Mouse (Mus musculus) G1E-ER4 (cell line): ENCODE data around the gene Tox3. TPM values are rescaled to one million over a fixed set of nuclear protein-coding genes. Genes with fewer than 3 reads are reported as not detected.

ENCODE experiments used
- GATA1 ChIP-seq: IDR thresholded peaks from one replicate; pipeline ENCODE4 v1.8.0; 2012; ENCODE audit warnings: low read length, inconsistent platforms
- polyA plus RNA-seq: library from polyadenylated mRNA; stranded (reverse); fragments of >175 nt; gene quantifications from 2 replicates; pipeline ENCODE4 v1.2.3, GENCODE M21; 2012

The Tox3 gene
- not detected in 2 replicates for polyA plus RNA-seq

DNA sequence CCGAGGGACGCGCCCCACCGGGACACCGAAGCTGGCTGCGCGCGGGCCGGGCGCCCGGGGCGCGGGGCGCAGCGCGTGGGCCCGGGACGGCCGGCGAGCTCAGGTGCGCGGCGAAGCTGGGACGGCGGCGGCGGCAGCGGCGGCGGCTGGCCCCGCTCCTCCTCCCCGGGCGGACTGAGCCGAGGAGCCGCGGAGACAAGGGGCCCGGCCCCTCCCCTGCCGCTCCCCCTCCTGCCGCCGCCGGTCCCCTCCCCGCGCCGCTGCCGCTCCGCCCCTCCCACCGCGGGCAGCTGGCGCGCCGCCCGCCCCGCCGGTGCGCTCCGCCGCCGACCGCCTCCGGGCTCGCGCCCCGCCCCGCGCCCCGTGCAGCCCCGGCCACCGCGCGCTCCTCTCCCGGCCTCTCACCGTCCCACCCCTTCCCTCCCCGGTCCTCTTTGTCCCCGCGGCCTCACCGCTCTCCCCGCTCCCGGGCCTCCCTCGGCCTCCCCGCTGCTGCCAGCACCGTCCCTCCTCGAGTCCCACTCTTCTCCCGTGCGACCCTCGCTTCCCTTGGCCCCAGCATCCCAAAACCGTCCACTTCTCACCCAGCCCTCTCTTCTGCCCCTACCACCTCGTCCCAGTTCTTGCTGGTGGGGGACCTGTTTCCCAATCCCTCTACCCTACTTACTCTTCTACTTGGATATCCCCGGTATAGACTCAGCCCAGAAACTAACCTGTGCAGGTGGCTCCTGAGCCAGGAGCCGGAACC is at the start of gene Tox3:
Gene Tox3, minus strand, starts transcription at position 166 of the 748 bp plus-strand sequence.
- no peak for TF ChIP-seq GATA1

DNA sequence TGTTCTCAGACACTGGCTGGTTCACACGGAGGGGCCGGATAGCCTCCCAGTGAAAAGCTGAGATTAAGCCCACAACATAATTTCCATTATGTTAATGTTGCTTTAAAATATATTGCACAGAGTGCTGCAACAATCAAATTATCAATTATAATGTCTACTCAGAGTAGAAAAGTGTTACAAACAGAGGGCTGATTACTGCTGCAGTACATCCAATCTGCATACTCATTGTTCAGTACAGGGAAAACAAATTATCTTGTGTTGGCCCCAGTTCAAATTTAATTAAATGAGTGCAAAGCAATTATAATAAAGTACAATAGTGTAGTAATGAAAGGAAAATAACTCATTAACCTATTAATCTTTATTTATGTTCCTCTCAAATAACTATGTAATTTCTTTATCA is 44.5 kb upstream of the Tox3 start:
- no peak for TF ChIP-seq GATA1

- no peak for TF ChIP-seq GATA1
Observed at GRCm38 (mm10) chr8:90391483-90392074, 43.4 kb upstream of the Tox3 start.

DNA sequence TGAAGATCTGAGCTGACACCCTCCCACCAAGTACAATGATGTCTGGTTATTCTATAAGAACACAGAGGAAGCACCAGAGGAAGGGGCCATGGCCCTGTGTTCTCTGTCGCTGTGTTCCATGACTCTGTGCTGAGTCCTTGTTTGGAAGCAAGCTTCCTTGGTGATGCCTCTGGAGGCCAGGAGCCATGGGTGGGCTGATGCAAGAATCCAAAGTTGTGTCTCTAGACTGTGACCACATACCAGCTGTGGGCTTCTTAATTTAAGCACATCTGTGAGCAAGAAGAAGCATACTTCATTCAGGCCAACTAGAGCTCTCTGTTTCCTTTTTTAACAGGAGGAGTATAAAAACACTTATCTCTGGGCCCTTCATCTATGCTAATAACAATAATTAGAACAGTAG is 42.7 kb upstream of the Tox3 start:
- no peak for TF ChIP-seq GATA1

DNA sequence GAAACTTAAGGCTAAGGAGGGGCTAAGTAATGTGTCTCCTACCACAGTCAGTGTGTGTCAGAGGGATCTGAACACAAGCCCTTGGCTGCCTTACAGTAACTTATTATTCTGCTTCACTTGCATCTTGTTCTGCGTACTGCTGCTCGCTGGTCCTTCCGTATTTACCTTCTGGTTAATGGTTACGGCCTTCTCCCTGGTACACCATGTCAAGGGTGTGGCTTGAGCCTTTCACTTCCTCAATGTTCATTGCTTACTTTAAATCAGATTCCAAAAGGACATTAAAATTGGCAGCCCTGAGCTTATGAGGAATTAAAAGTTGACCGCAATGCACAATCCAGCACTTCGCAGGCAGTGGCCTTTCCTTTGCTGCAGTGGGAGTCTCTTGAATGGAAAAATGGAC is 30.9 kb upstream of the Tox3 start:
- no peak for TF ChIP-seq GATA1

- TF ChIP-seq GATA1 = no peak
Observed at GRCm38 (mm10) chr8:90378036-90378435, 29.9 kb upstream of the Tox3 start.

DNA sequence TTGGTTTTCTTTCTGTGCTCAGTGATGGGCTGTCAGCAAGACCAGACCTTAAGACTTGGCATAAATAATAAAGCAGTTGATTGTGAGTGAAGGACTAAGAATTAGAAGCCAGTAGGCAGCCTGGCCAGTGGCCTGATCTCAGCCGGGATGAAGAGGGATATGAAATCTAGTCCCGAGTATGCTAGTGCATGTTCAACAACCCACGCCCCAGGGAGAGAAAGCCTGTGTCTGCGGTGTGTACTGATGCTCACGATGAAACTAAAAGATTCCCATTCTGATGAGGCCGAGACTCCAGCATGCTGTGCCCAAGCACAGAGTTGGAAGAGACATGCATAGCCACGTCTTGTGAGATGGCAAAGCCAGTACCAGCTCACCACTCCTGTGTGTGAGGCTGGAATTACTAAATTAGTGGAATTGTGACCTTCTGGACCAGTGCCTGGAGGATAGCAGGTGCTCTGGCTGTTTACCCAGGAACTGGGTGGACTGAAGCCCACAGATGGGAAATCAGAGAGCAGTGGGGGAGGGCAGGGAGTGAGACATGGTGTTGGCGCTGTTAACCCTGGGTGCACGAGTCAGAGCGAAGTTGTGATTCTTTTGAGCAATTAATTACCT is 23.6 kb upstream of the Tox3 start:
- no peak for TF ChIP-seq GATA1

- no peak for TF ChIP-seq GATA1
Observed at GRCm38 (mm10) chr8:90369876-90370275, 21.7 kb upstream of the Tox3 start.

GRCm38 (mm10) chr8:90356729-90357128 is 8.6 kb upstream of the Tox3 start:
- no peak for TF ChIP-seq GATA1

DNA sequence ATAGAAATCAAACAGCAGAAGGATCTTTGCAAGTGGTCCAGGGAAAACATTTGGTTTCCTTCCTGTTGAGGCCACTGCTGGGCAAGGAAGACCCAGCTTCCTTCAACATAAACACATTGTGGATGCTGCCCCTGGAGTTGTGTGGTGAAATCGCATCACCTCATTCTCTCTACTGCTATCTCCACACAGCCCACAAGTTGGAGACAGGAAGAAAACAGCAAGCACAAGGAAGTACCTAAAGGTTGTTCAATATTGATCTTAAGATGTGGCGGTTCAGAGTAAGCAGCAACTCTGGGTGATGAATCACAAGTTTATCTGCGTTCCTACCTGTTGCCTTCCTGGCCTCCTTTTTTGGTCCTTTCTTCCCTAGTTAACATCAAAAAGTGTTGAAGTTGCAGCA is 6.6 kb upstream of the Tox3 start:
- TF ChIP-seq GATA1 = no peak

GRCm38 (mm10) chr8:90353960-90354540 is 5.9 kb upstream of the Tox3 start:
- no peak for TF ChIP-seq GATA1

- TF ChIP-seq GATA1 = no peak
Observed at GRCm38 (mm10) chr8:90353499-90353898, 5.4 kb upstream of the Tox3 start.

DNA sequence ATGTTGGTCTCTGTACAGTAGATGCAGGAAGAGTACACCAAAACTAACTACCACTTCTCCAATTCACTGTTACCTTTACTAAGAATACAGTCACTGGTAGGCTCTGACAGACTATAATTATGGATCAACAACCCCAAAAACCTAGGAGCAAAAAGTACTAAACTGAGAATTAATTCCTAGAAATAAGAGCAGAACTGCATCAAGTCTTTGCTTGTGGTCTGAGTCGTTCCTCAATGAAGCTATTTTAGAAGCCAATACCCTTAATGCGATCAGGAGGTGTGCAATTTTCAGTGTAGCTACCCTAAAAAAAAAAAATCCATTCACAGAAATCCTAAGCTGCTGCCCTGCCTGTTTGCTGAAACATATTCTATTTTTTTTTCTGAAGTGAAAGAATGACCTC is 4.8 kb upstream of the Tox3 start:
- no peak for TF ChIP-seq GATA1

GRCm38 (mm10) chr8:90349709-90350562 is 1.8 kb upstream of the Tox3 start:
- TF ChIP-seq GATA1 = no peak

DNA sequence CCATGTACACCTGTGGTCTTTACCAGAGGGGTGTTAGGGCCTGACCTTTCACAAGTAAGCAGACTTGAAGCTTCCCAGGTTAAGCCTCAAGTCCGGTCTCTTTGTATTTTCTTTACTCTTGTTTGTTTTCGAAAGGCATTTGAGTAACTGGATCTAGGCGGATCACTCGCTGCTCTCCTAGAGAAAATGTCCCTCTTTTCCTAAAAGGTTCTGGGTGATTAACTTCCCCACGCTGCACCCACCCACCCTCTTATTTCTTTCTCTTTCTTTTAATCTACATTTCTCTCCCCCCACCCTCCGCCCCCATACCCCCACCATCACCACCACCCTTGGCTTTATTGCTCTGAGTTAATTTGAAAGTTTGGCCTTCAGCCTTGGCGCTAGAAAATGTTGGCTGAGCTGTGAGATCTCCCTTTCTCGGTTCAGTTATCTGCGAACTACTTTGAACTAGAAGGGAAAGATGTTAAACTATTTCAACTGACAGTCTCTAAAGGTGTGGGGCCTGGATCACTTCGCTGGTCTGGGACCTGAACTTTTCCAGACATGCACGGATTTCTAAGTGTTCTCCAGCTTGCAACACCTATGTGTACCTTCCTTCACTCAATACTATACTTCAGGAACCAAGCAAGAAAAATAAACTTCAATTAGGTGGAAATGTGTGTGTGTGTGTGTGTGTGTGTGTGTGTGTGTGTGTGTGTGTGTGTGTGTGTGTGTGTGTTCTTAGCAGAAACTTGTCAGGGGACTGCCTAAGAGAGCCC is 962 bp upstream of the Tox3 start:
- no peak for TF ChIP-seq GATA1
